Mouse (Mus musculus) heart, postnatal 0 days (tissue): ENCODE data around the gene Nmi. TPM values are rescaled to one million over a fixed set of nuclear protein-coding genes. Genes with fewer than 3 reads are reported as not detected.

ENCODE experiments used
- ATAC-seq: fragments of 200-750 bp; cut with Nextera tagmentation; 2 replicates; pipeline ENCODE4 v1.8.0; 2017; ENCODE audit warnings: low read depth, moderate number of reproducible peaks, moderate library complexity; ENCODE audit not compliant: insufficient read depth
- DNase-seq: peaks from one replicate; pipeline ENCODE4 v3.0.0-alpha.2; 2016; ENCODE audit warnings: low spot score
- H3K27ac ChIP-seq: fragments of 300-500 bp; sonication (generic); 2 replicates; pipeline ENCODE4 v1.5.1; 2014; ENCODE audit warnings: low read depth, mild to moderate bottlenecking
- H3K27me3 ChIP-seq: fragments of 300-500 bp; sonication (generic); 2 replicates; pipeline ENCODE4 v1.6.1; 2014; ENCODE audit warnings: low read length, mixed read lengths; ENCODE audit not compliant: control insufficient read depth, insufficient read depth
- H3K36me3 ChIP-seq: fragments of 300-500 bp; sonication (generic); replicated peaks from 2 replicates; pipeline ENCODE4 v1.6.1; 2014; ENCODE audit warnings: low read length, mixed read lengths; ENCODE audit not compliant: control insufficient read depth, insufficient read depth
- H3K4me1 ChIP-seq: fragments of 300-500 bp; sonication (generic); 2 replicates; pipeline ENCODE4 v1.6.1; 2014; ENCODE audit warnings: antibody characterized with exemption; ENCODE audit not compliant: control insufficient read depth, insufficient read depth
- H3K4me2 ChIP-seq: fragments of 300-500 bp; sonication (generic); 2 replicates; pipeline ENCODE4 v1.6.1; 2014; ENCODE audit warnings: low read depth, mild to moderate bottlenecking, low read length, moderate library complexity
- H3K4me3 ChIP-seq: fragments of 300-500 bp; sonication (generic); 2 replicates; pipeline ENCODE4 v1.5.1; 2014; ENCODE audit warnings: low read depth, low read length
- H3K9ac ChIP-seq: fragments of 300-500 bp; sonication (generic); replicated peaks from 2 replicates; pipeline ENCODE4 v1.6.1; 2014; ENCODE audit warnings: low read depth, low read length, mixed read lengths
- H3K9me3 ChIP-seq: fragments of 300-500 bp; sonication (generic); replicated peaks from 2 replicates; pipeline ENCODE4 v1.6.1; 2016; ENCODE audit warnings: low read length; ENCODE audit not compliant: control insufficient read depth
- CTCF ChIP-seq: IDR thresholded peaks from 2 replicates; pipeline ENCODE4 v1.5.1; 2016; ENCODE audit warnings: antibody characterized with exemption, control low read depth, low read depth
- EP300 ChIP-seq: IDR thresholded peaks from 2 replicates; pipeline ENCODE4 v1.6.1; 2016; ENCODE audit warnings: antibody characterized with exemption, low read depth
- WGBS: fragments of 180-500 bp; shearing (Covaris S2); extraction: QIAGEN DNeasy Blood & Tissue Kit; methylation state at CpG from one replicate; pipeline ENCODE4 v1.1.7; 2014; 5-methylcytosine and 5-hydroxymethylcytosine counted together
- polyA plus RNA-seq: library from polyadenylated mRNA; unstranded; fragments of >200 nt; fragmentation: Nextera tagmentation; extraction: Ambion mirVana; gene quantifications from 2 replicates; pipeline ENCODE4 v1.2.1, GENCODE M21; 2015
- total RNA-seq: library from RNA; depleted of rRNA; stranded (reverse); fragments of >200 nt; gene quantifications from 2 replicates; pipeline ENCODE4 v1.2.3, GENCODE M21; 2014; ENCODE audit warnings: low replicate concordance

Nmi gene
- total and polyA plus RNA-seq, 2 experiments from 2014 or later = 6.0 to 25.6 TPM

DNA sequence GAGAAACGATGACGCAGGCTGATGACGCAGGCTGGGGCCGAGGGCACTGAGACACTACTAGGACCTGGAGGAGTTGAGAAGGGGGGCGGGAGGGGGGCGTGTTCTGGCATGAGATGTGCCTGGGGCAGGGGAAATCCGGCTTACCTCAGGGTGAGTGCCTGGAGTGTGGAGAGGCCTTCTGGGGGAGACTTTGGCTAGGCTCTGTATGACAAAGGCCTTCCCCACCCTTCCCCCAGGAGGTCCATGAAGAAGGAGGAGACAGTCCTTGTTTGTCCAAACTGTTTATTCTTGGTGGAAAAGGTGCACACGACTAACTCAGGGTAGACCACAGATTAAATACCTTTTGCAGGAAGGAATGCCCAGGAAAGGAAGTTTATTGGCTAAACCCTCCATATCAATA lies 28.2 kb upstream of the Nmi start:
- no peaks in the 10 kb centered on the region for H3K36me3 ChIP-seq
- DNase-seq = no peak
- H3K27me3 ChIP-seq = no peaks in the 10 kb centered on the region
- TF ChIP-seq CTCF = no peak
- no peak for TF ChIP-seq EP300
- no peak overlapping the region for H3K4me3 ChIP-seq
- ATAC-seq = no peak
- H3K4me2 ChIP-seq = no peak overlapping the region
- WGBS = 89% methylated on average over 8 of the region's 8 CpGs
- no peak overlapping the region for H3K27ac ChIP-seq
- no peak overlapping the region for H3K9ac ChIP-seq
- no peaks in the 10 kb centered on the region for H3K9me3 ChIP-seq
- H3K4me1 ChIP-seq = no peaks in the 10 kb centered on the region

- no peak for DNase-seq
- Histone ChIP-seq H3K9ac (no peak overlapping the region), H3K4me2 (no peak overlapping the region), H3K4me3 (no peak overlapping the region), H3K27ac (no peak overlapping the region), H3K9me3 (no peaks in the 10 kb centered on the region), H3K27me3 (no peaks in the 10 kb centered on the region), H3K36me3 (no peaks in the 10 kb centered on the region), H3K4me1 (no peaks in the 10 kb centered on the region)
- WGBS = 51% methylated on average over 7 of the region's 7 CpGs
- TF ChIP-seq EP300 (no peak), CTCF (no peak)
- no peak for ATAC-seq
Observed at GRCm38 (mm10) chr2:51999996-52000395, 26.7 kb upstream of the Nmi start.

- Histone ChIP-seq H3K4me3 (no peak overlapping the region), H3K27me3 (no peaks in the 10 kb centered on the region), H3K4me1 (no peaks in the 10 kb centered on the region), H3K9ac (no peak overlapping the region), H3K9me3 (no peaks in the 10 kb centered on the region), H3K4me2 (no peak overlapping the region), H3K27ac (no peak overlapping the region), H3K36me3 (no peaks in the 10 kb centered on the region)
- 83% methylated on average over 6 of the region's 6 CpGs for WGBS
- ATAC-seq (no peak), DNase-seq (no peak)
- TF ChIP-seq EP300 (no peak), CTCF (no peak)
Observed at GRCm38 (mm10) chr2:51991447-51991846, 18.2 kb upstream of the Nmi start.

GRCm38 (mm10) chr2:51989559-51989958 lies 16.3 kb upstream of the Nmi start:
- H3K9me3 ChIP-seq = no peaks in the 10 kb centered on the region
- no peak overlapping the region for H3K9ac ChIP-seq
- H3K4me2 ChIP-seq = no peak overlapping the region
- no peaks in the 10 kb centered on the region for H3K4me1 ChIP-seq
- TF ChIP-seq EP300 (no peak), CTCF (no peak)
- DNase-seq = no peak
- H3K27ac ChIP-seq = no peak overlapping the region
- no peaks in the 10 kb centered on the region for H3K27me3 ChIP-seq
- no peaks in the 10 kb centered on the region for H3K36me3 ChIP-seq
- 30% methylated on average over 2 of the region's 2 CpGs for WGBS
- no peak for ATAC-seq
- H3K4me3 ChIP-seq = no peak overlapping the region

DNA sequence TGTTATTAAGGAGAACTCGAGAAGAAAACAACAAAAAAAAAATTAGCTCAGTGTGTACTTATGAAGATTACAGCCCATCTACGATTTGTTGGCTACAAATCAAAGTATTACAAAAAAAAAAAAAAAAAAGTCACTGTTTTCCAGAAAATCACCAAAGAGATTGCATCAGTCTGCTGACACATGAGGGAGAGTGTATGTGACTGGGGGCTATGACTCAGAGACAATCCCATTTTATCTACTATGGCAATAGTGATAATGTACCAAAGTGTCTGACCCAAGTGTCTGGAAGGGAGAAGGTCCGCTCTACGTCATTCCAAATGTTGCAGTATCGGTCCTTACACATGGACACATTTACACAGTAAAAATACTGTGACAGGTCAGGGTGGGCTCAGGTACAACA lies 13.4 kb upstream of the Nmi start:
- Histone ChIP-seq H3K27me3 (no peaks in the 10 kb centered on the region), H3K36me3 (no peaks in the 10 kb centered on the region), H3K27ac (no peak overlapping the region), H3K9me3 (no peaks in the 10 kb centered on the region), H3K9ac (no peak overlapping the region), H3K4me1 (no peaks in the 10 kb centered on the region), H3K4me3 (no peak overlapping the region), H3K4me2 (no peak overlapping the region)
- TF ChIP-seq CTCF (no peak), EP300 (no peak)
- DNase-seq (no peak), ATAC-seq (no peak)
- WGBS = 67% methylated on average over 5 of the region's 5 CpGs

DNA sequence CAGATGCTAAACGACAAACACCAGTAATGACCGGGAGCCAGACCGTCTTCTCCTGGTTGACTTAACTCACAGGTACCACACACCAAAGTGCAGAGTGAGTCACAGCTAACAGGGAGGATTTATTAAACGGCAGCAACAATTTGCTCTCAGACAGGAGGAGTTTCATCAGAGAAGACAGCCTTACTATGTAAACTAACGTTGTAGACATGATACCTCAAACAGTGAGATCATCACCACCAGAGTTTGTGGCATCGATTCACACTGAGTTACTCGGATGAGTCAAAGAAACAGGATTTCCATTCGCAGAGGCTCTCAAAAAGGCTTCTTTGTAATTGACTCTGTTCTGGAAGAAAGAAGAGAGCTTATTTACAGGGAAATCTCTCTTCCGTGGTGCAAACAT lies 12.9 kb upstream of the Nmi start:
- Histone ChIP-seq H3K9ac (no peak overlapping the region), H3K36me3 (no peaks in the 10 kb centered on the region), H3K9me3 (no peaks in the 10 kb centered on the region), H3K4me1 (no peaks in the 10 kb centered on the region), H3K27ac (no peak overlapping the region), H3K27me3 (no peaks in the 10 kb centered on the region), H3K4me2 (no peak overlapping the region), H3K4me3 (no peak overlapping the region)
- no peak for DNase-seq
- ATAC-seq = no peak
- no peak for TF ChIP-seq CTCF
- TF ChIP-seq EP300 = no peak
- WGBS = 73% methylated on average over 9 of the region's 9 CpGs
